Mouse (Mus musculus) right cerebral cortex, postnatal 4 days (tissue): ENCODE measurements around the gene T2.

Source experiments
- DNase-seq: peaks from one replicate; pipeline ENCODE4 v3.0.0-alpha.2; 2022

The T2 gene

DNA sequence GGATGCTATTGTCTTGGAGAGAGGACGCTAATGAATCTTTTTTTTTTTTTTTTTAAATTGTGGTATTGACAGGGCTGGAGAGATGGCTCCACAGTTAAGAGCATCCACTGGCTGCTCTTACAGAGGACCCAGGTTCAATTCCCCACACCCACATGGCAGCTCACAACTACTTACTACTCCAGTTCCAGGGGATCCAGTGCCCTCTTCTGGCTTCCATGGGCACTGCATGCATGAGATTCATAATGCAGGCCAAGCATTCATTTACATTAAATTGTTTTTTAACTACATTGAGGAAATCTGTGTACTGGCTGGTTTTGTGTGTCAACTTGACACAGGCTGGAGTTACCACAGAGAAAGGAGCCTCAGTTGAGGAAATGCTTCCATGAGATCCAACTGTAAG lies 64.9 kb downstream of the T2 start:
- no peak for DNase-seq

DNA sequence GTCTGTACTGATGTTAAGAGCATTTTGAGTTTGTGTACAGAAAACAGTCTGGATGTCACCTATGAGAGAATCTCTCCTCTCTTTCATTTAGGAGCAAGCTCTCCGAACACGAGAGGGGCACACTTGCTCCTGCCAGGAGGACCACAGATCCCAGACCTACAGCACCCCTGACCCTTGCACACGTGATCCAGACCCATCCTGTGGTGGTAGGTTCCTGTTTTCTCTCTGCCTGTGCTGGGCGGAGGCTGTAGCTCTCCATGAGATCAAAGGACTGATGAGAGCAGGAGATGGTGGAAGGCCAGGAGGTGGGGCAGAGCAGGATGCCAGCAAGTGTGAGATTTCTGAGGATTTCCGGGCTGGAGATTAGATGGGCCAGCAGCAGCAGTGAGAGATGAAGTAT lies 65.7 kb downstream of the T2 start:
- DNase-seq: no peak

- DNase-seq: peak; percentile 60
These were observed 67.5 kb downstream of the T2 start for GRCm38 (mm10) chr17:8423283-8423682.

GRCm38 (mm10) chr17:8429436-8429835 lies 73.6 kb downstream of the T2 start:
- no peak for DNase-seq

GRCm38 (mm10) chr17:8429896-8430295 lies 74.1 kb downstream of the T2 start:
- no peak for DNase-seq

DNA sequence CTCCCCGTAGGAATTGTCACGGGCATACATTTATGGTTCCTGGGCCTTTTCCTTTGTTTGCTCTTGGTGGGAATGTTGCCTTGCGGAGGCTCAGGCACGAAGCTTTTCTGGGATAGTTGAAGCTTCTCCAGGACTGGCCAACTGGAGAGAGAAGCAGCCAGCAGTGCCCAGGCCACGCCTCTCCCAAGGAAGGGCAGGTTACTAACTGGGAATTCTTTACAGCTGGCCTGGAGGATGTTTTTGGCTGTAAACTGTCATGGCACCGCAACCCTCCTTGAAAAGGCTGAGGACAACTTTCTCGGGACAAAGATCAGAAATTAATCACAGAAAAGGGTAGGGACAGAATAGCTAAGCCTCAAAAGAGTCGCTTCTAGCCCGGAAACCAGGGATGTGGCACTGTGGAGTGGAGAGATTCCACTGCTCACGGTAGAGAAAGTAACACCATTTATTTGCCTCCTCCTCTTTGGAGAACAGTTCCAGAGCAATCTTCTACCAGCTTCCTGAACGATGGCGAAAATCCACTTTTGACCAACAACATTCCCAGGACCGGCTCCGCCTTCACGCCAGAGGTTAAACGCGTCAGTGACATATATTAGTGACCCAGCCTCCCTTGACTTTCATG lies 76.5 kb downstream of the T2 start:
- no peak for DNase-seq

DNA sequence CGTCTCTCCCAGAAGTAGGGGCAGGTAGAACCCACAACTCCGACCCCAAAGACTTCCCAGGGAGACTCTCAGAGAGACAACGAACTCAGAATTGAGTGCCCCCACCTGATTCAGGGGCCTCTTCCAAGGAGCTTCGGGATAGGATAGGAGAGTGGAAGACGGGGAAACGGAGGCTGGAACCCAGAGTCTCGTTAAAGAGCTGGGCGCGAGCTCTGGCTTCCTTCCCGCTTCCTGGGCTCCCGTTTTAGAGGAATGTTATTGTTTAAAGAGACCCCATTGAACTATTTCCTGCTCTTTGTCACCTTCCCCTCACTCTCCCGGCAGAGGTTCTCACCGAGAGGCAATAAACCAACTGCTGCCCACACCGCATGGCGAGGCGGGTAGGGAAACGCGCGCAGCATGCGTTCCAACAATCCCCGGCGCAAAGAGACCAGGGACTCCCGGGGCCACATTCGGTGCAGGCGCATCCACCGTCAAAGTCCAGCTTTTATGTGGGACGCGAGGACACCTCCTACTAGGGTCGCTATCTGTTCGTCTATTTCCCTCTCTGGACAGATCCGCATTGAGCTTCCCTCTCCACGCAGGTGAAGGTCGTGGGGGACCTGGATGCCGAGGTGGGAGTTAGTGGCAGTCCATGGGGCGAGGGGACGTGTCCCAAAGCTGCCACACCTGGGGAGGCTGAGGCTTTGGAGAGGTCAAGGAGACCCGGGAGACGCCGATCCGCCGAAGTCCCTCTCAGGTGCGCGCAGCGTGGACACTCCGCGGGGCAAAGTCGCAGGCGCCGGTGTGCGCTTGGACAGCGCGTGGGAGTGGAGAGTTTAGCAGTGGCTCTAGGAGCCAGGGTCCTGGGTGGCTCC lies 77.6 kb downstream of the T2 start:
- DNase-seq: no peak

DNA sequence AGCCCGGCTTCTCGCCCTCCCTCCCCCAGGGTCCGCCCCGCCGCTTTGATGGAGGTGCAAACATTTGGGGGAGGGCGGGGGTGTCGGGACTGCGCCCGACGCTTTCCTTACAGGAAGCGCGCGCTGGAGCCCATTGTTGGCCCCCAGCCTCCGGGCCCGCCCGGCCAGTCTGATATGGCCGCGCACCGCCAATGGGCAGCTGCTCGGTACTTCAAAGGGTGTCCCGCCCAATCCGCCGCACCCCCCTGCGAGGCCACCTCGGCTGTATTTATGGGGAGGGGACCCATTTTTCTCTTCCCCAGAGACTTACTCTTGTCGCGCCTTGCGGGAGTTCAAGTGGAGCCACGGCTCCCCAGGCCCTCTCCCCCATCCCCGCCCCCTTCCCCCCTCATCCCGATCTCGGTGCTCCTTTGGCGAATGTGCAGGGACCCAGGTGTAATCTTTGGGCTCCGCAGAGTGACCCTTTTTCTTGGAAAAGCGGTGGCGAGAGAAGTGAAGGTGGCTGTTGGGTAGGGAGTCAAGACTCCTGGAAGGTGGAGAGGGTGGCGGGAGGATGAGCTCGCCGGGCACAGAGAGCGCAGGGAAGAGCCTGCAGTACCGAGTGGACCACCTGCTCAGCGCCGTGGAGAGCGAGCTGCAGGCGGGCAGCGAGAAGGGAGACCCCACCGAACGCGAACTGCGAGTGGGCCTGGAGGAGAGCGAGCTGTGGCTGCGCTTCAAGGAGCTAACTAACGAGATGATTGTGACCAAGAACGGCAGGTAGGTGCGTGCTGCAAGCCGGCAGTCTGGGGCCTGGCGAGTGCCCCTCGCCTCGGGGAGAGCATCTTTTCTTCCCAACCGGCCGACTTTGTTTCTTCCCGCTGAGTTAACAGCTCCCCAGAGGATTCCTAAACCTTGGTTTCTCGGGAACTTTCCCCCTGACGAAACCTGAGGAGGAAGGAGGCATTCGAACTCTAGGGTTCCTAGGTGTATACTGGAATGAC lies 78.5 kb downstream of the T2 start, which contains the start of gene T:
TSS of gene T (plus strand) at position 446 of the 983 bp plus-strand sequence.
- no peak for DNase-seq

DNA sequence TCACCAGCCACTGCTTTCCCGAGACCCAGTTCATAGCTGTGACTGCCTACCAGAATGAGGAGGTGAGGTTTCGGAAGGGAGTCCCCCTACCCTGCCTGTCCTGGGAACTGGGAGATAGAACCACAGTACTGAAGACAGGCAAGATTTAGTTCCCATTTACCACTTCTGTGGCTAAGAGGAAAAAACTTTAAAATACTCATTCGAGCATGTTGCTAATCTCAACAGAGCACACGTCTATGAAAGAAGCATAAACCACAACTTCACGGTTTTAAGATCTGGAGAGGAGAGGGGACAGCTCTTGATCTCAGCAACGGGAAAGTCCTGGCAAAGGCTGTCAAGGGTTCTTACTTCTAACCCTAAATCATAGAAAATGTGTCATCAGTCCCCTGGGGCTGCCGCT lies 80.4 kb downstream of the T2 start:
- no peak for DNase-seq

DNA sequence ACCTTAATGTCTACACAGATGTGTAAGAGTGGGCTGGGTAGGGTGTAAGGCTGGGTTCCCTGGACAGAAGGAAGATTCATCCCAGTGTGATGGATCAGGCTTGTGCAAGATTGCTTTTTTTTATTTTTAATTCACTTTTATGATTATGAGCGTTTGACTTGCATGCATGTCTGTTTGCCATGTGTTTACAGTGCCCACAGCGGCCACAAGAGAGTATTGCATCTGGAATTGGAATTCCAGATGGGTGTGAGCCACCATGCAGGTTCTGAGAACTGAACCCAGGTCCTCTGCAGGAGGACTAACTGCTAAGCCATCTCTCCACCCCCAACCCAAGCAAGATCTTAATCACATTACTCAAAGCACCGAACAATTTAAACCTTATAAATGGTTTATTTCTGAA lies 88.3 kb downstream of the T2 start:
- no peak for DNase-seq

GRCm38 (mm10) chr17:8447676-8448192 lies 91.9 kb downstream of the T2 start:
- DNase-seq: no peak

GRCm38 (mm10) chr17:8448324-8448723 lies 92.5 kb downstream of the T2 start:
- no peak for DNase-seq

DNA sequence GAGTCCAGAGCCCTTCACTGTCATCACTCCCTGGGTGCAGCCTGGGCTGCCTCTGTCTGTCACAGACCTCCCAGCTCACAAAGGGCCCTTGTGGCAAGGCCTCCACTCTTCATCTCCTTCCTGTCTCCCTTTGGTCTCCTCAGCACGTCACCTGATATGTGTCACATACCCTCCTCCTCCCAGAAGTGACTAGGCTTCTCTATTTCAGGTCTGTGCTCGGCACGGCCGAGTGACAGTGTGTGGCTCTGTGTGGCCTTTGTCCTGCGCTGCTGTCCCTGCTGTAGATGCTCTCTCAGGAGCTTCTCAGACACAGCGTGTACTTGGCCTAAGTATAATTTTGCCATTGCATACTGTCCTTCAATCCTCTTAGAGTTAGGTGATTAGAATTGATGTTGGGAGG lies 99.4 kb downstream of the T2 start:
- no peak for DNase-seq

- no peak for DNase-seq
These were observed 99.8 kb downstream of the T2 start for GRCm38 (mm10) chr17:8455601-8456000.

DNA sequence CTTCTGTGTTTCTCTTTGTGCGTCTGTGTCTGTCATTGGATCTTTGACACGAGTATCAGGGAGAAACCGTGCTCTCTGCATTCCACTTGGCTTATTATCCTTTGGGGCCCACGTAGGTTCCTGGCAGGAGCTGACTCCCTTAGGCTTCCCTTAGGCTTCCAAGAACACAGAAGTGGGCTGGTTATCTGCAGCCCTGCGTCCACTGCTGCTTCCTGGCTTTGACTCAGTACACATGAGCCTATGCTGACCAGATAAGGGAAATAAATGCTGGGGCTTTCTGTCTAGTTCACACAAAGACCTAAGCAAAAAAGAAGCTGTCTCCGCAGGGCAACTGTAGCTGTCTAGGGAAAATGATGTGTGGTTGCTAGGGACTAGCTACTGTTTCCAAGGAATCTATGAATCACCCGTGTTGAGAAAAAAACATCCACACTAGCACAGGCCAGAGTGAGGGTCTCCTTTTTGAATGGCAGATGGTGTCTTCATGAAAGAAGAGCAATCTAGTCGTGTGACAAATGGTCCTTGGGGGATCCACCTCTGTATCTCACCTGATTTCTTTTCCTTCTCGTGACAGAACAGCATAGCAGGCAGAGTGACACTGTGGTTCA lies 101.2 kb downstream of the T2 start:
- no peak for DNase-seq

- peak; percentile 76 for DNase-seq
These were observed 105.8 kb downstream of the T2 start for GRCm38 (mm10) chr17:8461568-8461967.

GRCm38 (mm10) chr17:8463482-8464128 lies 107.8 kb downstream of the T2 start:
- peak; percentile 63 for DNase-seq

- no peak for DNase-seq
These were observed 112.0 kb downstream of the T2 start for GRCm38 (mm10) chr17:8467771-8468170.

DNA sequence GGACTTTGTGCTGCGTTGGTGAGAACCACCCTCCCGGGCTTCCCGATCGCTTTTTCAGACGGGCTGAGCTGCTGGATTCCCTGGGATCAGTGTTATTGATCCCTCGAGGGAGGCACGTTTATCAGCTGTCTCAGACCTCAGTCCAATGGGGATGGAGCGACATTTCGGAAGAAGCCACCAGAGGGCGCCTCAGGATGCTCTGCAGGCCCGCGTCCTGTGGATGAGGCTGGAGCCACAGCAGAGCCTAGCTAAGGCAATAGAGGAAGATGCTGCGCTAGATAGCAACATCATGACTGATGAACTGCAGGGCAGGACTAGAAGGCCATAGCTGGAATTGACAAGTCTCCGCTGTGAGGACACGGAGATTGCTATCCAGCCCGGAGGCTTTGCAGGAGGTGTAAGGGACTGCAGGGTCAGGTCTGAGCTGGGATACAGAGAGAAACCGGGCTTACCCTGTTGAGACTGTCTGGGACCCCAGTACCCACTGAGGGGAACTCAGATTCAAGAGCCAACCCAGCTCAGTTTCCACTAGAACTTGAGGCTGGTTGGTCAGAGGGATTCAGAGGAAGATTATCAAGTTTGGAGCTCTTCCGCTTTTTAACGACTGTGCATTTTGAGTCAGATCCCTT lies 113.0 kb downstream of the T2 start:
- peak; percentile 95 for DNase-seq
